Comparison of ENCODE assay signal across 47 mouse cellular contexts in the genomic region with DNA sequence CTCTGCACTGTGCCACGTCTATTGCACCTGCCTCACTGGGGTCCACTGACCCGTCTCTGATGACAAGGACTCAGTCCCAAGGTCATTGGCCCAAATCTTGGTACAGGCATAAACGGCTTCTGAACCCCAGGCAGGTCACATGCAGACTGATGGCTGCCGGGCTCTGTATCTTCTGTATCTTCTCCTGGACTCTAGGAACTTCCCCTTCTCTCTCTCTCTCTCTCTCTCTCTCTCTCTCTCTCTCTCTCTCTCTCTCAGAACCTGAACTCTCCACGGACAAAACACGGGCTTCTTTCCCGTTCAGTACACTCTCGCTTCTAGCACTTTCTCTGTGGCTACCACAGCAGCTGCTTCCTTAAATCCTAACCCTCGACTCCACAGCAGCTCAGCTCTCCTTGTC. TPM values are rescaled to one million over a fixed set of nuclear protein-coding genes. Genes with fewer than 3 reads are reported as not detected.
"Had no signal": no experiment of that assay in that cellular context is flagged by ENCODE, and none has a peak within 500 bp of the region (broad histone marks: within the 10 kb centered on the region; RNA-seq: fewer than 3 reads in every experiment).

No protein-coding gene starts in this region.

- H3K36me3 ChIP-seq: heart, embryonic 10.5 days; heart, embryonic 12.5 days; heart, embryonic 13.5 days; heart, embryonic 15.5 days; hindbrain, embryonic 12.5 days; hindbrain, embryonic 13.5 days; hindbrain, embryonic 15.5 days; intestine, embryonic 15.5 days; kidney, embryonic 15.5 days had no signal

- DNase-seq: heart, postnatal 10 days; heart, postnatal 14 days; heart, postnatal 36 days; heart, postnatal 4 days; kidney, adult 11 months; kidney, adult 18-20 months; kidney, adult 2 months; kidney, adult 8-10 months; kidney, adult 9 months; kidney, postnatal 10 days; kidney, postnatal 14 days; kidney, postnatal 25 days; kidney, postnatal 36 days; kidney, postnatal 4 days; layer of hippocampus, adult 9-11 months; layer of hippocampus, postnatal 36 days had no signal

- H3K4me3 ChIP-seq: heart, embryonic 10.5 days; heart, embryonic 12.5 days; heart, embryonic 13.5 days; heart, embryonic 15.5 days; hindbrain, embryonic 12.5 days; hindbrain, embryonic 13.5 days; hindbrain, embryonic 15.5 days; intestine, embryonic 15.5 days; kidney, embryonic 15.5 days; layer of hippocampus, adult 2 months had no signal

- H3K9ac ChIP-seq: heart, embryonic 12.5 days; heart, embryonic 13.5 days; heart, embryonic 15.5 days; hindbrain, embryonic 12.5 days; hindbrain, embryonic 13.5 days; hindbrain, embryonic 14.5 days; hindbrain, embryonic 15.5 days; intestine, embryonic 15.5 days; kidney, embryonic 15.5 days had no signal

- H3K27ac ChIP-seq: heart, embryonic 10.5 days; heart, embryonic 13.5 days; heart, embryonic 15.5 days; hindbrain, embryonic 12.5 days; hindbrain, embryonic 13.5 days; hindbrain, embryonic 14.5 days; hindbrain, embryonic 15.5 days; hindbrain, postnatal 0 days; intestine, embryonic 15.5 days; kidney, embryonic 15.5 days; kidney, postnatal 0 days; layer of hippocampus, adult 2 months had no signal

- H3K27me3 ChIP-seq: heart, embryonic 15.5 days; hindbrain, embryonic 13.5 days; hindbrain, embryonic 15.5 days; intestine, embryonic 15.5 days; kidney, embryonic 15.5 days had no signal

- H3K4me1 ChIP-seq: heart, embryonic 10.5 days; heart, embryonic 12.5 days; heart, embryonic 13.5 days; heart, embryonic 15.5 days; hindbrain, embryonic 13.5 days had no signal

- H3K9me3 ChIP-seq: heart, embryonic 10.5 days; heart, embryonic 15.5 days; hindbrain, embryonic 12.5 days; hindbrain, embryonic 15.5 days; intestine, embryonic 15.5 days; kidney, embryonic 15.5 days had no signal

RNA-seq across cellular contexts. Expression of a gene that starts 1.9 kb away (rescaled TPM):
- total RNA-seq: heart, postnatal 10 days; heart, postnatal 25 days; heart, postnatal 36 days; heart, postnatal 4 days; hematopoietic stem cell, adult 5-6 weeks; hindbrain, postnatal 0 days; layer of hippocampus, adult 18-20 months; layer of hippocampus, adult 2 months; layer of hippocampus, adult 8-10 months; layer of hippocampus, postnatal 10 days; layer of hippocampus, postnatal 14 days; layer of hippocampus, postnatal 25 days; layer of hippocampus, postnatal 36 days; left cerebral cortex, adult 18-20 months had no signal
- polyA plus RNA-seq: heart, embryonic 10.5 days; heart, embryonic 11.5 days; heart, embryonic 12.5 days; heart, embryonic 13.5 days; heart, embryonic 14.5 days; heart, embryonic 15.5 days; heart, embryonic 16.5 days; heart, postnatal 0 days; hindbrain, embryonic 11.5 days; hindbrain, embryonic 12.5 days; hindbrain, embryonic 13.5 days; hindbrain, embryonic 14.5 days; hindbrain, embryonic 15.5 days; hindbrain, embryonic 16.5 days; hindbrain, postnatal 0 days; inflammation-experienced regulatory T-cells, adult 6 months had no signal

RNA-seq across cellular contexts. Expression of a gene that starts 16.6 kb away (rescaled TPM):
- total RNA-seq: heart, postnatal 10 days; heart, postnatal 14 days; heart, postnatal 25 days; heart, postnatal 36 days; heart, postnatal 4 days; hematopoietic stem cell, adult 5-6 weeks; hindbrain, postnatal 0 days; layer of hippocampus, adult 18-20 months; layer of hippocampus, adult 2 months; layer of hippocampus, adult 8-10 months; layer of hippocampus, postnatal 10 days; layer of hippocampus, postnatal 14 days; layer of hippocampus, postnatal 25 days; layer of hippocampus, postnatal 36 days; left cerebral cortex, adult 18-20 months had no signal
- polyA plus RNA-seq: heart, embryonic 11.5 days; heart, embryonic 12.5 days; heart, embryonic 13.5 days; heart, embryonic 14.5 days; heart, embryonic 15.5 days; heart, postnatal 0 days; hindbrain, embryonic 12.5 days; inflammation-experienced regulatory T-cells, adult 6 months; kidney, adult 2 months; kidney, embryonic 14.5 days had no signal

RNA-seq across cellular contexts. Expression of a gene that starts 19.1 kb away (rescaled TPM):
- total RNA-seq: heart, postnatal 10 days; heart, postnatal 14 days; heart, postnatal 25 days; heart, postnatal 36 days; heart, postnatal 4 days; hematopoietic stem cell, adult 5-6 weeks; hindbrain, postnatal 0 days; layer of hippocampus, adult 18-20 months; layer of hippocampus, adult 2 months; layer of hippocampus, adult 8-10 months; layer of hippocampus, postnatal 10 days; layer of hippocampus, postnatal 14 days; layer of hippocampus, postnatal 25 days; layer of hippocampus, postnatal 36 days; left cerebral cortex, adult 18-20 months had no signal
- polyA plus RNA-seq: heart, embryonic 12.5 days; heart, embryonic 13.5 days; heart, embryonic 14.5 days; heart, embryonic 15.5 days; heart, embryonic 16.5 days; heart, postnatal 0 days; hindbrain, embryonic 11.5 days; hindbrain, embryonic 12.5 days; hindbrain, embryonic 13.5 days; hindbrain, embryonic 14.5 days; hindbrain, embryonic 15.5 days; hindbrain, embryonic 16.5 days; hindbrain, postnatal 0 days; kidney, embryonic 14.5 days; kidney, embryonic 16.5 days had no signal

RNA-seq across cellular contexts. Expression of a gene that starts 52.8 kb away (rescaled TPM):
- total RNA-seq: heart, postnatal 10 days; heart, postnatal 14 days; heart, postnatal 25 days; heart, postnatal 36 days; heart, postnatal 4 days; layer of hippocampus, adult 18-20 months; layer of hippocampus, adult 2 months; layer of hippocampus, postnatal 10 days; layer of hippocampus, postnatal 25 days; layer of hippocampus, postnatal 36 days had no signal
- polyA plus RNA-seq: heart, embryonic 10.5 days; heart, embryonic 11.5 days; heart, embryonic 12.5 days; heart, embryonic 13.5 days; heart, embryonic 15.5 days; heart, embryonic 16.5 days; heart, postnatal 0 days; hindbrain, embryonic 11.5 days; hindbrain, embryonic 15.5 days; hindbrain, embryonic 16.5 days; intestine, embryonic 15.5 days; kidney, embryonic 14.5 days; kidney, embryonic 15.5 days; kidney, embryonic 16.5 days; large intestine, adult 2 months had no signal
